Mouse (Mus musculus) forebrain, embryonic 16.5 days (tissue): Measurements from ENCODE around the gene Cdhr3. TPM values are rescaled to one million over a fixed set of nuclear protein-coding genes. Genes with fewer than 3 reads are reported as not detected.

Experiments
- ATAC-seq: fragments of 200-750 bp; cut with Nextera tagmentation; 2 replicates; pipeline ENCODE4 v1.8.0; 2017; ENCODE audit warnings: mild to moderate bottlenecking, moderate library complexity
- H3K27ac ChIP-seq: fragments of 300-500 bp; sonication (generic); 2 replicates; pipeline ENCODE4 v1.5.1; 2014; ENCODE audit warnings: low read length, control low read depth
- H3K27me3 ChIP-seq: fragments of 300-500 bp; sonication (generic); replicated peaks from 2 replicates; pipeline ENCODE4 v1.6.1; 2014; ENCODE audit warnings: low read length; ENCODE audit not compliant: control insufficient read depth, insufficient read depth
- H3K36me3 ChIP-seq: fragments of 300-500 bp; sonication (generic); 2 replicates; pipeline ENCODE4 v1.6.1; 2014; ENCODE audit not compliant: control insufficient read depth, insufficient read depth
- H3K4me1 ChIP-seq: fragments of 300-500 bp; sonication (generic); replicated peaks from 2 replicates; pipeline ENCODE4 v1.6.1; 2014; ENCODE audit warnings: low read length; ENCODE audit not compliant: control insufficient read depth, insufficient read depth
- H3K4me2 ChIP-seq: fragments of 300-500 bp; sonication (generic); 2 replicates; pipeline ENCODE4 v1.6.1; 2014; ENCODE audit warnings: mild to moderate bottlenecking, low read length, control low read depth
- H3K4me3 ChIP-seq: fragments of 300-500 bp; sonication (generic); replicated peaks from 2 replicates; pipeline ENCODE4 v1.5.1; 2014; ENCODE audit warnings: mild to moderate bottlenecking, low read length, control low read depth
- H3K9ac ChIP-seq: fragments of 300-500 bp; sonication (generic); replicated peaks from 2 replicates; pipeline ENCODE4 v1.6.1; 2014; ENCODE audit warnings: low read depth, low read length, control low read depth
- H3K9me3 ChIP-seq: fragments of 300-500 bp; sonication (generic); 2 replicates; pipeline ENCODE4 v1.6.1; 2016; ENCODE audit warnings: low read length; ENCODE audit not compliant: control insufficient read depth
- WGBS: fragments of 180-500 bp; shearing (Covaris S2); extraction: QIAGEN DNeasy Blood & Tissue Kit; methylation state at CpG from one replicate; pipeline ENCODE4 v1.1.7; 2014; 5-methylcytosine and 5-hydroxymethylcytosine counted together
- microRNA-seq: library from miRNA; unstranded; fragments of <30 nt; microRNA quantifications from one replicate; pipeline ENCODE4, GENCODE M21; 2017
- polyA plus RNA-seq: library from polyadenylated mRNA; unstranded; fragments of >200 nt; fragmentation: Nextera tagmentation; extraction: Ambion mirVana; gene quantifications from 2 replicates; pipeline ENCODE4 v1.2.1, GENCODE M21; 2015

Gene Cdhr3
- polyA plus RNA-seq, 1 experiment from 2014 or later: 0.48 TPM

GRCm38 (mm10) chr12:32986284-32986683, 106.4 kb downstream of the Cdhr3 start:
- H3K4me3 ChIP-seq: no peak overlapping the region
- no peaks in the 10 kb centered on the region for H3K4me1 ChIP-seq
- H3K9ac ChIP-seq: no peak overlapping the region
- 30% methylated on average over 1 of the region's 1 CpGs for WGBS
- H3K4me2 ChIP-seq: no peak overlapping the region
- H3K27ac ChIP-seq: no peak overlapping the region
- H3K9me3 ChIP-seq: no peaks in the 10 kb centered on the region
- H3K27me3 ChIP-seq: no peaks in the 10 kb centered on the region
- ATAC-seq: no peak
- H3K36me3 ChIP-seq: no peaks in the 10 kb centered on the region

Small RNAs within 50 kb of the gene (microRNA-seq; reads per million reads assigned to microRNA genes)
- not detected for gene Gm22904

Other genes starting within 250 kb of the Cdhr3 start
- 37.8 and 47.8 TPM in 2 replicates for gene Sypl, start 139.0 kb downstream of the Cdhr3 start, polyA plus RNA-seq
- 15.3 and 19.9 TPM in 2 replicates for gene Atxn7l1, start 54.8 kb upstream of the Cdhr3 start, polyA plus RNA-seq